In genomic region chr6:29517139-29517538, GRCm38 (mm10) we compare ENCODE assay signal across 8 mouse cellular contexts. TPM values are rescaled to one million over a fixed set of nuclear protein-coding genes. Genes with fewer than 3 reads are reported as not detected.
DNase-seq lines count a peak whose midpoint lies in the region; ATAC-seq lines count a peak whose summit lies in the region.

No protein-coding gene starts in this region.

- 0 out of 2 replicates have a peak, but pooled peaks have one; percentile 45 for ATAC-seq in cerebellum, adult (ENCODE audit: insufficient number of reproducible peaks, low FRiP score, low TSS enrichment)
- peak; percentile 65 for ATAC-seq in erythroblast, adult 5-6 weeks (replicated peaks; ENCODE audit: low FRiP score, poor library complexity, severe bottlenecking)
- peak; percentile 94 for ATAC-seq in megakaryocyte, adult 5-6 weeks (ENCODE audit: poor library complexity, severe bottlenecking)

- intact Hi-C loops in heart, postnatal 36 days (cut with DNase I), result loop anchor here (1.0 kb wide), 1 partner anchor 133 kb away; no protein-coding TSS in a partner anchor

- no peak for DNase-seq in cerebellum, adult 9-10 months
- peak; percentile 69 to 79 for DNase-seq in adrenal gland, adult 18-20 months (ENCODE audit: low spot score in 2 of 2)
- peak; percentile 74 to 82 for DNase-seq in heart, postnatal 36 days
- peak; percentile 44 to 72 for DNase-seq in layer of hippocampus, postnatal 25 days (ENCODE audit: extremely low spot score in 1 of 2, low spot score in 1 of 2)
- peak; percentile 53 for DNase-seq in spleen, adult 12 weeks (ENCODE audit: low spot score)

RNA-seq across cellular contexts. Expression of gene Irf5, which starts 9.3 kb away (rescaled TPM):
- total RNA-seq in adrenal gland, adult 18-20 months (2021), result 1 to 10 TPM; 7.3 to 8.6 TPM
- 11.9 and 14.4 TPM in 2 replicates for total RNA-seq in erythroblast, adult 5-6 weeks (2015; ENCODE audit: low replicate concordance)
- total RNA-seq in erythroblast, adult 5-6 weeks (2017; ENCODE audit: low replicate concordance), result 6.6 and 12.5 TPM in 2 replicates
- total RNA-seq in heart, postnatal 36 days (2021), result 1 to 10 TPM; 3.1 to 3.7 TPM
- total RNA-seq in layer of hippocampus, postnatal 25 days (2021), result 1 to 10 TPM; 3.4 to 4.0 TPM
- total RNA-seq in megakaryocyte, adult 5-6 weeks (2015), result 133 and 149 TPM in 2 replicates
- total RNA-seq in megakaryocyte, adult 5-6 weeks (2017), result 231 and 243 TPM in 2 replicates

RNA-seq across cellular contexts. Expression of gene Kcp, which starts 9.4 kb away (rescaled TPM):
- 1 to 10 TPM; 2.4 to 7.9 TPM for total RNA-seq in adrenal gland, adult 18-20 months (2021)
- total RNA-seq in erythroblast, adult 5-6 weeks (2015; ENCODE audit: low replicate concordance), result not detected in 2 replicates
- not detected in 2 replicates for total RNA-seq in erythroblast, adult 5-6 weeks (2017; ENCODE audit: low replicate concordance)
- 1 to 10 TPM; 2.7 to 5.8 TPM for total RNA-seq in heart, postnatal 36 days (2021)
- 1 to 10 TPM; 2.1 to 3.0 TPM for total RNA-seq in layer of hippocampus, postnatal 25 days (2021)
- total RNA-seq in megakaryocyte, adult 5-6 weeks (2015), result not detected in 2 replicates
- total RNA-seq in megakaryocyte, adult 5-6 weeks (2017), result not detected in 2 replicates

RNA-seq across cellular contexts. Expression of gene Atp6v1fnb, which starts 45.9 kb away (rescaled TPM):
- total RNA-seq in adrenal gland, adult 18-20 months (2021), result under 1 TPM in 1 of 2 experiments, not detected in 1; 0.93 TPM
- total RNA-seq in erythroblast, adult 5-6 weeks (2015; ENCODE audit: low replicate concordance), result not detected in 2 replicates
- total RNA-seq in erythroblast, adult 5-6 weeks (2017; ENCODE audit: low replicate concordance), result not detected in 2 replicates
- not detected for total RNA-seq in heart, postnatal 36 days (2021)
- total RNA-seq in layer of hippocampus, postnatal 25 days (2021), result under 1 TPM in 1 of 2 experiments, not detected in 1; 0.59 TPM
- total RNA-seq in megakaryocyte, adult 5-6 weeks (2015), result 0.67 TPM in 1 of 2 replicates, not detected in the other
- total RNA-seq in megakaryocyte, adult 5-6 weeks (2017), result 0.29 TPM in 1 of 2 replicates, not detected in the other

RNA-seq across cellular contexts. Expression of gene Atp6v1f, which starts 49.6 kb away (rescaled TPM):
- total RNA-seq in adrenal gland, adult 18-20 months (2021), result 100 to 1,000 TPM; 231 to 238 TPM
- total RNA-seq in erythroblast, adult 5-6 weeks (2015; ENCODE audit: low replicate concordance), result 61.9 and 77.2 TPM in 2 replicates
- total RNA-seq in erythroblast, adult 5-6 weeks (2017; ENCODE audit: low replicate concordance), result 27.2 and 37.2 TPM in 2 replicates
- total RNA-seq in heart, postnatal 36 days (2021), result 100 to 1,000 TPM; 105 to 107 TPM
- total RNA-seq in layer of hippocampus, postnatal 25 days (2021), result 100 to 1,000 TPM; 241 to 263 TPM
- total RNA-seq in megakaryocyte, adult 5-6 weeks (2015), result 238 and 251 TPM in 2 replicates
- total RNA-seq in megakaryocyte, adult 5-6 weeks (2017), result 225 and 238 TPM in 2 replicates

Comparison
In these comparisons a context has a peak if more than half of its experiments do, and no peak if none do; other contexts are left out.
1. RNA of gene Irf5, which starts 9.3 kb away (total RNA-seq): 133 to 243 TPM in megakaryocyte, adult 5-6 weeks; 6.6 to 14.4 TPM in erythroblast, adult 5-6 weeks, 7.3 to 8.6 TPM in adrenal gland, adult 18-20 months, 3.4 to 4.0 TPM in layer of hippocampus, postnatal 25 days and 3.1 to 3.7 TPM in heart, postnatal 36 days; every median in the first group is over 4 times any median in the second.
2. Peak in every context shown above with its lines, with median percentiles within 50 percentile points of each other: ATAC-seq.